Mouse (Mus musculus) lung, postnatal 10 days (tissue): ENCODE results near the gene Scyl2.
A peak's percentile ranks its signal among the peaks of the same experiment; 100 is the strongest.
"Not testable (repeated sequence)": the region's sequence is repeated elsewhere in the genome, so short reads cannot be mapped to it uniquely, and the experiment has no call there.

Experiments used
- DNase-seq: peaks from one replicate; pipeline ENCODE4 v3.0.0; 2021

Scyl2 gene

DNA sequence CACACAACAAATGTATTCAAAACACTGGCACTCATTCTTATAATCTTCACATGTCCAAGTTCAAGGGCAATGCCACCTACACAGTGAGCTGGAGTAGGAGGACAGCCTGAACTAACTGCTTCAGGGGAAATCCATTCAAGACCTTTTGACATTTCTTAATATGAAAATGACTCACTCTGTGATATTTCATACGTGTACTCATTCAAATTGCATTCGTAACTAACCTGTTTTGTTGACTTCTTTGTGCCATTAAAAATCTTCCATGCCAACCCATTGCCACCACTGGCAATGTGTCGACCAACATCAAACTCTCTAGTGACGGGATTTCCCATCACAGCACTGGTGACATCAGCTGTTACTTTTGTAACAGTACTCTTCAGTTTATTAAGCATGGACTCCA is 8.0 kb downstream of the Scyl2 start:
- no peak for DNase-seq

DNA sequence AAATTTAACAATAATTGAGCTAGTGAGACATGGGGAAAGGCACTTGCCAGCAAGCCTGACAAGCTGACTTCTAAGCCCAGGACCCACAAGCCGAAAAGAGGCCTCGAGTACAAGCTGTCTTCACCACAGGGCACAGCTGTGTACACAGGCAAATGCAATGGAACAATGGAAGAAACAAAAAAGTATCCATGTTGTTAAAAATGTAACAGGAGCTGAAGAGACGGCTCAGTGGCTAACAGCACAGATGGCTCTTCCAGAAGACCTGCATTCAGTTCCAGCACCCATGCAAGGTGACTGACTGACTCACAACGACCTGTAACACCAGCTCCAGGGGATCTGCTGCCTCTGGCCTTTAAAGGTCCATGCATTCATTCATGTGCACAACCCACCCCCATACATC is 9.5 kb downstream of the Scyl2 start:
- no peak for DNase-seq

DNA sequence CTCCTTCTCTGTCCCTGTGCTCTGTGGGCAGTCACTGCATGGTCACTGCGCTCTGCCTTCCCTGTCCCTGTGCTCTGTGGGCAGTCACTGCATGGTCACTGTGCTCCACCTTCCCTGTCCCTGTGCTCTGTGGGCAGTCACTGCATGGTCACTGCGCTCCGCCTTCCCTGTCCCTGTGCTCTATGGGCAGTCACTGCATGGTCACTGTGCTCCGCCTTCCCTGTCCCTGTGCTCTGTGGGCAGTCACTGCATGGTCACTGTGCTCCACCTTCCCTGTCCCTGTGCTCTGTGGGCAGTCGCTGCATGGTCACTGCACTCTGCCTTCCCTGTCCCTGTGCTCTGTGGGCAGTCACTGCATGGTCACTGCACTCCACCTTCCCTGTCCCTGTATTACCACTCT is 15.7 kb downstream of the Scyl2 start:
- not testable (repeated sequence) for DNase-seq

DNA sequence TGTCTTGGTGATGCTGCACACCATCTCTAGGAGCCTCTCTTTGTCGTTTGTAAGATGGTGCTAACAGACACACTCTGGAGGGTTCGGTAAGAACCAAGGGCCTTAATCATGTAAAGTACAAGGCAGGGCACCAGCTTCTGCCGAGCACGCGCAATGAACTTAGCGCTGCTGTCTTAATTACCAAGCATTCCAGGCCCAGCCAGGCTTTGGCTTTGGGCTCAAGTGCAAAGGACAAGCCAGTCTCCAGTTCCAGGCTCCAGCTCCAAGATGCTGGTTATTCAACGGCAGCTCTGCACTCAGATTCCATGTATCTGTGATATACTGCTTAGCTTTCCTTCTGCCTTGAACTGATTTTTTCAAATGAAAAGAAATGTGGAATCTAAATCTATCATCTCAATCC is 18.5 kb downstream of the Scyl2 start:
- no peak for DNase-seq

DNA sequence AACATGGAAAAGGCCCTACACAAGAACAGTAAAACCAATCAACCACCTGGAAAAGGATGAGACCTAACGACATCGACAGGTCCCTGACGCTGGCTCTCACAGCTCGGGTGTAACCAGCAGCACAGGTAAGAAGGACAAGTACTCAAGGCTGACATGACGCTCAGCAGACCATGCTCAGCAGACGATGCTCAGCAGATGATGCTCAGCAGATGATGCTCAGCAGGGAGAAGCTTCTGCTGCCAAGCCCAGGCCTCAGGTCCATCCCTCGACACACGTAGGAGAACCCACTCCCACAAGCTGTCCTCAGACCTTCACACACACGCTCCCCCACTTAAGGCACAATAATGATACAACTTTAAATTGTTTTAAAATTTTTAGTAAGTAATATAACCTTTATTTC is 20.4 kb downstream of the Scyl2 start:
- DNase-seq, result no peak

DNA sequence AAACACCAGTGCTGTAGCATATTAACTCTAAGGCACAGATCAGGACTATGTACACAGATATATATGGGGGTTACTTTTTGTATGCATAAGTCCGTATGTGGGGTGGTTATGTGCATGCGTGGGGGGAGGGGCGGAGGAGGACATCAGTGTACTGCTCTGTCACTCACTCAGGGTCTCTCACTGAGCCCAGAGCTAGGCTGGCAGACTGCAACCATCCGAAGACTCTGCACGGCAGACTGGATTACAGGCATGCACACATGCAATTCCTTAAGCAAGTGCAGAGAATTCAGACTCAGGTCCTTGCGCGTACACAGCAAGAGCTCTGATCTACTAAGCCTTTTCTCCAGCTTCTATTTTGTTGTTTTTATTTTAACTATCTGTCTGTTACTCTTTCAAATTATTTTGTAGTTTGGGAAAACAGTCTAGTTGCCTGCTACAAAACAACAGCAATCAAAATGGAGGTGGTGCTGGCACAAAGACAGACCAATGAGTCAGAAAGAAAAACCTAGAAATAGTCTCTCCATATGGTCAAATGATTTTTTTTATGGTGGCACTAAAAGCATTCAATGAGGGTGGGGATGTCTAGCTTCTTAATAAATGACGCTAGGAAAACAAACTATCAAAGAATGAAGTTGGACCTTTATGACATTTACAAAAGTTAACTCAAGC is 21.0 kb downstream of the Scyl2 start:
- DNase-seq, result no peak

DNA sequence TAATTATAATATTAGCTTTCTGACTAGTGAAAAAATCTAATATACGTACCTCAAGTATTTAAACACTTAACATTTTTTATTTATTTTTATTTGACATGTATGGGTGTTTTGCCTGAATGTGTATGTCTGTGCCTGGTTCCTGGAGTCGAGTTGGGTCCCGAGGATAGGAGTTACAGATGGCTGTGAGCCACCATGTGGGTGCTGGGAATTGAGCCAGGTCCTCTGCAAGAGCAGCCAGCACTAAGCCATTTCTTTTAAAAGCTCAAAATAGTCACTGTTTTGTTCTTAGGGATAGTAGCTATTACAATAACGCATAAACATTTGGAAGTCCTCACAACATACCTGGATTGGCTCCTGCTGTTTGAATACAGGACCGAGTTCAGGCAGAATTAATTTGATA is 29.7 kb downstream of the Scyl2 start:
- no peak for DNase-seq

DNA sequence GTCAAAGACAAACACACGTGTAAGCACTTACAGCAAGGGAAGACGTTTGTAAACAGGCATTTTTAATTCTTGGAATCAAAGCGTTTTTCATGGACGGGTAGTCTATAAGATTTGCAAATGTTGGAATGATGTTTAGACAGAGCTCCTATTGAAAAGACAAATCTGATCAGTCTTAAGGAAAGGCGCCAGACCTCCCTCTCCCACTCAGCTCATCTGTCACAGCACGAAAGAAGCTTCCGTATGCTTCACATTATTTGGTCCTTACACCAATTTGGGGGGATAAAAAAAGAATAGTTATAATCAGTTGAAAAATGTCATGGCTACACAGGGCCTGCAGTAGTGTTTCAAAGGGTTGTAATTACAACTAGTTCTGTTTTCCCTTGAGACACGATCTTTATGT is 33.2 kb downstream of the Scyl2 start:
- no peak for DNase-seq

DNA sequence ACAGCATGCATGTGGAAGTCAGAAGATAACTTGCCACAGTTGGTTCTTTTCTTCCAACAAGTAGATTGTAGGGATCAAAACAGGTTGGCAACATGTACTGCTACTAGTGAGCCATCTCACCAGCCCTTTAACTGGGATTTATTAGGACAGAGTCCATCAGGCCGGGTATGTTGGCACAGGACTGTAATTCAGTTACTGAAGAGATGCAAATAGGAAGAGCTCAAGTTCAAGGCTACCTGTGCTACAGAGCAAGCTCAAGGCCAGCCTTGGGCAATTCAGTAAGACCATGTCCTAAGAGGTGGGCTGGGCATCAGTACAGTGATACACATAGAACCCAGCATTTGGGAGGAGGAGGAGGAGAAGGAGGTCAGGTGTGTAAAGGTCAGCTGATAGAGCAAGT is 34.4 kb downstream of the Scyl2 start:
- DNase-seq, result no peak

DNA sequence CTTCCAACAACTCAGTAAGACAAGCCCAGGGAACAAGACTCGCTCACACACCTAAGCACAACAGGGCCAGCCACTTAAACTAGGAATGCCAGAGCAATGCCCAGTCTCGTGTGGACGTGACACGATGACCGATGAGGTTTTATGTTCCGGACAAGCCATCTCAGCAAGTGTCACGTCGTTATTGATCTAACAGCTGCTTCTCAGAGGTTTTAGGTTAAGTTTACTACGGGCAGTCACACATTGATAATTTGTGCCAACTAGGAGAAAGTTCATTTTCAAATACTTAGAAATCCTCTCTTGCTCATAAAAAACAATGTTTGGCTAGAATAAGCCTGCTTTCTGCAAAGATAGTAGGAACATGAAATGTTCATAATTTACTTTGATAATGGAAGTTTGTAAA is 39.2 kb downstream of the Scyl2 start:
- no peak for DNase-seq

DNA sequence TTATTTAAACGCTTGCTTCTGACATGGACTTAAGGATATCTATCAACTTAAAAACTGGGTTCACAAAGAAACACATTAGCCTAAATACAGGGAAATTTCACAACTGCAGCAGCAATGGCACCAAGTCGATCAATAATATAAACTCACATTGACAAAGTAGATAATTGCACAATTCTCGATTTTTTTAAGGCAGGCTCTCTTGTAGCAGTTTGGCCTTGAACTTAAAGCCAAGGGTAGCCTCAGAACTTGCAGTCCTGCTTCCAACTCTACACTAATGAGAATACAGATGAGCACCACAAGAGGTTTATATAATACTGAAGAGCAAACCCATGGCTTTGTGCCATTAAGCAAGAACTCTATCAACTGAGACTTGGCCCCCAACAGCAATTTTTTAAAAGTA is 49.1 kb downstream of the Scyl2 start:
- no peak for DNase-seq

DNA sequence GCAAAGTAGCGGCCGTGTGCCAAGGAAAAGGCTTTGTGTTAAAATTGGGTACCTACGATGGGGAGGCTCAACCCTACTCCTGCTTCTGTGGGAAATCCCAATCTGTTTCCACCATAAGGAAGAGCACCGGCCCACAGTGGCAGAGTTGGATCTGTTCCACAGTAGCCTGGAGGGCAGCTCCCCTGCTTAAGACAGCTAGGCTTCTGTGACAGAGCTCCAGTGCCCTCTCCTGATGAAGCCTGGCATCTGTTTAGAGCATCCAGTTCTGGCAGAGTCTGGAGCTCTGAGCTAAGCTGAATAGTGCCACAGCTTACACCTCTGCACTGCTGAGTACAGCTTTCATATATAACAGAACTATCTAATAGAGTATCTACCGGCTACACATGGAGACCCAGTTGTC is 51.1 kb downstream of the Scyl2 start:
- DNase-seq, result no peak

DNA sequence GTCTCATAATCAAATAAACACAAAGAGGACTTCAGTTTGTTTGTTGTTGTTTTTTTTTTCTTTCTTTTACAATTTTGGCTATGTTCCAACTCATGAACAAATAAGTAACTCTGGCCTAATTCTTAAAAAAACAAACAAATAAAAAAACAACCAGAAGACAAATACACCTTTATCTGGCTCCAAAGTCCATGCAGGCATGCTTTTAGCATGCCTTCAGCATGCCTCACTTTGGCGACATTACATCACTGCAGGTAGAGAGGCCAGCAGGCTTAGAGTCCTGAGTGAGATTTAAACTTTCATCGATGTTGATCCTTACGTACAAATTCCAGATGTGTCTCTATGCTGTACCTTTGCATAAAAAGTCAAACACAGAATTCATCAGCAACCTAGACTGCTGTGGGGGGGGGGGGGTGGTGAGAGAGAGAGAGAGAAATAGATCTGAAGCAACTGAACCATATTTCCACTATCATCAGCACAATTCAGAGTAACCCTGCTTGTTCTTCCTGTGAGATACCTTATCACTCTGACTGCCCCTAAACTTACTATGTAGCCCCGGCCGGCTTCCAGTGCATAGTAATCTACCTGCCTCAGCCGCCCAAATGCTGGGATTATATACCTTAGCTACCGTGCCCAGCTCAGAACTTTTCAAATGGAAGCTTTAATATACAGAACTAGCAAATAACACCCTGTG is 52.2 kb downstream of the Scyl2 start:
- no peak for DNase-seq

DNA sequence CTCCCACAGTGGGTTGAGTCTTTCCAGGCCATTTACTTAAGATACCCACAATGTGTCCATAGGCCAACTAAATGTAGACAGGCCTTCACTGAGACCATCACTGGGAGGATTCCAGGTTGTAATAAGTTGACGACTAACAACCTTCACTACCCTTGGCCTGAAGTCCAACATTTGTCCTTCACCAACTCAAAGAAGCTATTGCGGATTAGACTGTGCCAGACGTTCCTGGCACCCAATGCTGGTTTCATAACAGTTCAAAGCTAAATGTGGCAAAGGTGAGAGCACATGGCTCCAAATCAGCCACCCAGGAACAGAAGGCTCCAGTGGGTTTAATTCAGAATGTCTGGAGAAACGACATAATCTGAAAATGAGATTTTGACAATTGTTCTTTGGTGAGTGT is 53.0 kb downstream of the Scyl2 start:
- DNase-seq, result no peak

DNA sequence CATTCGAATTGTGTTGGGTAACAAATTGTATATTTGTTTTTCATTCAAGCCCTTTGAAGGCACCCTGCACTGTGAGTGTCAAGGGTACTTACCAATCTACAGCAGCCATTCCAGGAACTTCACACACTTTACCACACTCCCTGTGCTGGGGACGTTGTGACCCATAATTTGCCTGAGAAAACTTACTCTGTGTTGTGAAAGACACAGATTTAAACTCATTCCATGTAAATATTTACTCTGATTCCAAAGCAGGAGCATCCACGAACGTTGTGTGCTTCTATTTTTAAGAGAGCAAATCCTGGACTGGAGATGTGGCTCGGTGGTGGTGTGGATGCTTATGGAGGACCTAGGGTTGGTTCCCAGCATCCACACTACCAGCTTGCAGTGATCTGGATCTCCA is 54.3 kb downstream of the Scyl2 start:
- DNase-seq, result no peak

DNA sequence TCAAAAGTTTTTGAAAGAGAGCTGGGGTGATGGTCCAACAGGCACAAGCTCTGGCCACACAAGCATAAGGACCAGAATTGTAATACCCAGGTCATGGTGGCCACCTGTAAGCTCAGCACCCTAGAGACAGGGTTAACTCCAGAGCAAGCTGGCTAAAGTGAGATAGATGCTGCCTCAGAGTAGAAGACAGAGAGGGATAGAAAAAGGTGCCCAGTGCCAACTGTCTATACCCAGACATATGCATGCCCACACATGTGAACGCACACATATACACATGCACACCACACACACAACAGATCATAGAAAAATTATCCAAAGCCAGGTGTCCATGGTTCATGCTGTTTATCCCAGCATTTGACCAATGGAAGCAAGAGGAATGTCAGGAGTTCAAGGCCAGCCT is 55.5 kb downstream of the Scyl2 start:
- no peak for DNase-seq

DNA sequence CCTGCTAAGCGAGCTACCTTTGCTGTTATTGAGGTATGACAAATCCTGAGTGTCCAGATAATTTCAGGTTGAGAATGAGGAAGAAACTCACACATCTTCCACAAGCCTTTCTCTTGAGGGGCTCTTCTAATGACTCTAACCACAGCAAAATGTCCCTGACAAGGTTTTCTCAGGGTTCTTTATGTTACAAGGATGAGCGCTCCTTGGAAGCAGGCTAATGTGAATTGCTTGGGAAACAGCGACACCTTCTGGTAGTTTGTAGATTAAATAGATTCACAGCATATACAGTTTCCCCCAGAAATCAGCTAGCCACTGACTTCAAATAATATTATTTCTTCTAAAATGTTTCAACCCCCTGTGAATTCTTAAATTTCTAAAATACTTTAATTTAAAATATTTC is 56.0 kb downstream of the Scyl2 start:
- DNase-seq, result peak; percentile 68

DNA sequence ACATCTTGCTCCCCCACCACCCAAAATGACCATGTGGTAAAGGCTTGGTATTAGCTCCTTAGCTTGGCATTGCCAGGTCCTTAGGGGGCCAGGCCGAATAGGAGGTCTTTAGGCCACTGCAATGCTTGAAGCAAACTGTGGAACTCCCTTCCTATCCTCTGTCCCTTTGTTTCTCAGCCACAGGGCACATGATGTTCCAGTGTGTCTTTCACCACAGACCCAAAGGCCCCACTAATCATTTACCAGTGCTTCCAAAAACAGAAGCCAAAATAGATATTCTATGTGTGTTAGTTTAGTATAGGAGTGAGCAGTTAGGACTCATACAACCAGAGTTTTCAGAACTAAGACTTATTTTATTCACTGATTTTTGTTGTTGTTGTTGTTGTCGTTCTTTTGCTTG is 59.4 kb downstream of the Scyl2 start:
- no peak for DNase-seq

DNA sequence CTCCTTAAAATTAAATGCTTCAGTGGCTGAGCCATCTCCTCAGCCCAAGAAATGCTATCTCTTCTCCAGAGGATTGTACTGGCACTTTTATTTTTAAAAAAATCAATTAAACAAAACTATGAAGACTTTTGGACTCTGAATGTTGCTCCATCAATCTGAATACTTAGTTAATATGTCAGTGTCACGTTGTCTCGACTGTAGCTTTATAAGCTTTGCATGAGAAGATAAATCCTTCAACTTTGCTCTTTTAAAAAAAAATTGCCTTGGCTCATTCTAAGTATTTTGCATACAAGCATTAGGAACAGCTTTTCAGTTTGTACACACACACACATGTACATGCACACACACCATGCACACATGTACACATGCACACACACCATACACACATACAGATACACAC is 61.9 kb downstream of the Scyl2 start:
- DNase-seq, result no peak

DNA sequence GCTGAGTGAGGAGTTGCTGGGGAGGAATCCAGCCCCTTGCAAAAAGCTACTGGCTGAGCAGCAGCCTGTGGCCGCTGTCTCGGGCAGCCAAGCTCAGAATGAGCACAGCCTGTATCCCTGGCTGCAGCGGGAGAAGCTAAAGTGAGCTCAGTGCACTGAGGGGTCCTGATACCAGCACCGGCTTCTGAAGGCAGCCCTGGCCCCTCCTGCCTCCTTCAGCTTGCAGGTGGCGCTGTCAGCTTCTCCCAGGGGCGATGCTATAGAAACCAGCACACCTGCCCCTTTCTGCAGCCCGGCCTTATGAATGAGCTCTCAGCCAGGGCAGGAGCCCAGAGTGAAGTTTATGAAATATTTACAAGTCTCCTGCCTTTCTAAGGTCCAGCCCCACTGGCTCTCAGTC is 65.0 kb downstream of the Scyl2 start, which contains the start of gene Slc17a8:
Gene Slc17a8, minus strand, starts transcription at position 125 of the 400 bp plus-strand sequence.
- DNase-seq, result no peak

DNA sequence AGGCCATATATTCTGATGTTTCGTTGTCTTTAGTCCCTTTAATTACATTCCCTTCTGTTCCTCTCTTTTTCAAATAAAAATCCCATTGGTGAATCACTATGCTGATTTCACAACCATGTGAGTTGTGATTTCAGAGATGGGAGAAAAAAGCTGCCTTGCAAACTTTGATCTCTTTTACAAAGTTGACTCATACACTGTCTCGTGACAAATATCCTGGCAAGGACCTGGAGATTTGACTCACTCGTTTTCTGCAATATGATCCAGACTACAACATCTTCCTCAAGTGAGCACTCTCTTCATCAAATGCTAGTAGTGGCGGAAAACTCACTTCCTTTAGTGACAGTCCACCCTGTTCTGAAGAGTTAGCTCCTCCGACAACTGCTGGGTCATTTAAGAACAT is 86.8 kb downstream of the Scyl2 start:
- DNase-seq, result peak; percentile 4

DNA sequence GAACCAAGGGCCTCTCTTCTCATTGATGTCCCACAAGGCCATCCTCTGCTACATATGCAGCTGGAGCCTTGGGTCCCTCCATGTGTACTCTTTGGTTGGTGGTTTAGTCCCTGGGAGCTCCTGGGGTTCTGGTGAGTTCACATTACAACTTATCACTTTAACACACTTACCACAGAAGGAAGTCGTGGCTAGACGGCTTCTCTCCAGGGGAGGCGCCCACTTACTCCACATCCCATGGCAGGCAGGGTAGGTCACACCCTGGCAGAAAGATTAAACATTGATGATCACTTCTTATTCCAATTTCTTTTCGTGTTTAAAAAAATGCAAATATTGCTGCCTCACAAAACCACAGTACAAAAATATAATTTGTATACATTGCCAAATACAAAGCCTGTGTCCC is 88.8 kb downstream of the Scyl2 start:
- no peak for DNase-seq

DNA sequence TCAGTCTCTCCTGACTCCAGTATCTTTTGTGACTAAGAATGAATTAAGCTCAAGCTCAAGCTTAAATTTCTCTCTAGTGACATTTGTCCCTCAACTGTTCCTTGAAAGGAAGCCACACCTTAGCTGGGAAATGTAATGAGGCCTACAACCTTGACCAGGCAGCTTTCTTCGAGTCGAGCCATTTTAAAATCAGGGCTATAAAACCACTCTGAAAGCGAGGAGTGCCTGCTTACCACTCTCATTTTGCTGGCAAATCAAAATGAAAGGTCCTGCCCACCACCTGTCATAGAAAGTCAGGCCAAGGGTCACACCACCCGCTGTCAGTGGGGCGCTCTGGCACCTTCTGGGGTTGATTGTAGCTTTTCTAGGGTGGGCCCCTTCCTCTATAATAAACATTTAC is 90.2 kb downstream of the Scyl2 start:
- DNase-seq, result no peak

DNA sequence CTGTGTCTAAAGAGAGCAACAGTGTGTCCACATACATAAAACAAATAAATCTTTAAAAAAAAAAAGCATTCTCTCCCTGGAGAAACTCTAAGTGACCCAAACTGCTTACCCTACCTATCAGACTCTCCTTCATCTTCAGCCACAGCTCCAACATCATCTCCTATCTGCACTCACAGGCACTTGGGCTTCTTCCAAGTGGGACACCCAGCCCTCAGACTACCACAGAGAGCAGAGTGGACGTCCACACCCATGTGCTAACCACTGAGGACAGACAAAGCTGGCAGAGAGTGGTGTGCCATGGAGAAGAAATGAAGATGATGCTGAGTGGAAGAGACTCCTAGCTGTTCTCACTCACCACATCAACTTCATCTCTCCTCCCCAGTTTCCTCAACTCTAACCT is 90.6 kb downstream of the Scyl2 start:
- DNase-seq, result no peak

DNA sequence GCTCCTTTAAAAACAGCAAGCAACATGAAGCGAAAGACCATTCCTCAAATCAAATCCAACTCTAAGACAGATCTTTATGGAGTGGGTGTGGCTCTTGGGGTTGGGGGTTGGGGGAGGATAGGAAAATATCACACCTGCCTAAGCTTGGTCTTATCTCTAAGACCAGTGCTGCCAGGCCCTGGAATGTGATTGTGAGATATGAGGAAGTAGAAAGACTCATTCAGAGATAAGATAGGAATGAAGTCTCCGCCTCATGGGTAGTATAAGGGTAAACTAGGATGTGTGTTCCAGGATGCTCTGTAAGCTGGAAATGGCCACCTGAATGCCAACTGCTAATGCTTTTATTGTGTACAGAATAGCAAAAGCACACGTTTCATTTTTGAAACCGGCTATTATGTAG is 91.8 kb downstream of the Scyl2 start:
- DNase-seq, result no peak
